Mouse (Mus musculus) hindbrain, postnatal 0 days (tissue): ENCODE measurements around the gene Mroh2a. TPM values are rescaled to one million over a fixed set of nuclear protein-coding genes. Genes with fewer than 3 reads are reported as not detected.

Experiments used
- ATAC-seq: fragments of 200-750 bp; cut with Nextera tagmentation; 2 replicates; pipeline ENCODE4 v1.8.0; 2017; ENCODE audit warnings: mild to moderate bottlenecking, moderate TSS enrichment, moderate library complexity
- DNase-seq: peaks from one replicate; pipeline ENCODE4 v3.0.0-alpha.2; 2015; ENCODE audit warnings: low spot score
- H3K27ac ChIP-seq: fragments of 300-500 bp; sonication (generic); 2 replicates; pipeline ENCODE4 v1.5.1; 2014; ENCODE audit warnings: mild to moderate bottlenecking
- H3K27me3 ChIP-seq: fragments of 300-500 bp; sonication (generic); 2 replicates; pipeline ENCODE4 v1.6.1; 2014; ENCODE audit warnings: low read length, mixed read lengths; ENCODE audit not compliant: insufficient read depth
- H3K36me3 ChIP-seq: fragments of 300-500 bp; sonication (generic); 2 replicates; pipeline ENCODE4 v1.6.1; 2014; ENCODE audit warnings: low read length, mixed read lengths; ENCODE audit not compliant: insufficient read depth
- H3K4me1 ChIP-seq: fragments of 300-500 bp; sonication (generic); 2 replicates; pipeline ENCODE4 v1.6.1; 2014; ENCODE audit warnings: antibody characterized with exemption, low read length, mixed read lengths; ENCODE audit not compliant: insufficient read depth
- H3K4me2 ChIP-seq: fragments of 300-500 bp; sonication (generic); 2 replicates; pipeline ENCODE4 v1.6.1; 2014; ENCODE audit warnings: low read depth, mild to moderate bottlenecking, low read length, moderate library complexity, mixed read lengths
- H3K4me3 ChIP-seq: fragments of 300-500 bp; sonication (generic); 2 replicates; pipeline ENCODE4 v1.5.1; 2014; ENCODE audit warnings: low read length
- H3K9ac ChIP-seq: fragments of 300-500 bp; sonication (generic); replicated peaks from 2 replicates; pipeline ENCODE4 v1.6.1; 2014; ENCODE audit warnings: mild to moderate bottlenecking, low read length, moderate library complexity, mixed read lengths
- H3K9me3 ChIP-seq: fragments of 300-500 bp; sonication (generic); 2 replicates; pipeline ENCODE4 v1.6.1; 2016; ENCODE audit warnings: low read length, mixed read lengths
- CTCF ChIP-seq: IDR thresholded peaks from 2 replicates; pipeline ENCODE4 v1.5.1; 2016; ENCODE audit warnings: antibody characterized with exemption, control low read depth, low read depth
- WGBS: fragments of 180-500 bp; shearing (Covaris S2); extraction: QIAGEN DNeasy Blood & Tissue Kit; methylation state at CpG from one replicate; pipeline ENCODE4 v1.1.7; 2014; 5-methylcytosine and 5-hydroxymethylcytosine counted together
- polyA plus RNA-seq: library from polyadenylated mRNA; unstranded; fragments of >200 nt; fragmentation: Nextera tagmentation; extraction: Ambion mirVana; gene quantifications from 2 replicates; pipeline ENCODE4 v1.2.1, GENCODE M21; 2015
- total RNA-seq: library from RNA; depleted of rRNA; stranded (reverse); fragments of >200 nt; gene quantifications from 2 replicates; pipeline ENCODE4 v1.2.3, GENCODE M21; 2014

Mroh2a gene
- total and polyA plus RNA-seq, 2 experiments from 2014 or later: 0.16 to 0.23 TPM

DNA sequence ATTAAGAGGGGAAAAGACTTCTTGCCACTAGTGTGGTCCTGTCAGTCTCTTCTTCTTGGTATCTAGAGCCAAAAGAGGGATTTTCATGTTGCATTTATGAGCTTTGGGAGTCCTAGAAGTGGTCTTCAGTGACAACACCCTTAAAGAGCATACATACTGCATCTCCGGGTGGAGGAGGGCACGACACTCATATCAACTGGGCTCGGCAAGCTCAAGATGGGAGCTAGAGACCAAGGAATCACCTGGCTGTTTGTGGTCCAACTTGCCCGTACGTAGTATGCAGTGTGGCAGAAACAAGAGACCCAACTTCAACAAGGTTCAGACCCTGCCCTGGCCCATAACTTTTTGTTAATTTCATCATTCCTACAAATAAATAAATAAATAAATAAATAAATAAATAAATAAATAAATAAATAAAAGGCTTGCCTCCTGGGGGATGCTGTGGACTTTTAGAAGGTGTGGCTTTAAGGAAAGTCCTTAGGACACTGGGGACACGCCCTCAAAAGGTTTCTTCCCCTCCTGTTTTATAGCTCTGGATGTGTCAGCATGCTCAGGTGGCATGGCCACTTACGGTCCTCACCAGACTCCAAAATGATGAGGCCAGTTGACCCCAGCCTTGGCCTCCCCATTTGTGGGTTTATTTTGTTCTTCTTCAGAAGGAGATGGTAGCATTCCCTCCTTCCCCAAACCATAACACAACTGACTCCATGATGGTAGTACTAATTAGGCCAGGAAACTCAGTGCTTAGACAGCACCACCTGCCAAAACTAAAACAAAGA is 70.9 kb downstream of the Mroh2a start:
- H3K4me3 ChIP-seq: no peak overlapping the region
- H3K4me1 ChIP-seq: no peaks in the 10 kb centered on the region
- no peak for TF ChIP-seq CTCF
- ATAC-seq (no peak), DNase-seq (peak; percentile 12)
- H3K27ac ChIP-seq: no peak overlapping the region
- no peaks in the 10 kb centered on the region for H3K36me3 ChIP-seq
- H3K9ac ChIP-seq: no peak overlapping the region
- H3K4me2 ChIP-seq: no peak overlapping the region
- H3K27me3 ChIP-seq: no peaks in the 10 kb centered on the region
- 69% methylated on average over 7 of the region's 7 CpGs for WGBS
- H3K9me3 ChIP-seq: peaks cover 70% of the 10 kb centered on the region

DNA sequence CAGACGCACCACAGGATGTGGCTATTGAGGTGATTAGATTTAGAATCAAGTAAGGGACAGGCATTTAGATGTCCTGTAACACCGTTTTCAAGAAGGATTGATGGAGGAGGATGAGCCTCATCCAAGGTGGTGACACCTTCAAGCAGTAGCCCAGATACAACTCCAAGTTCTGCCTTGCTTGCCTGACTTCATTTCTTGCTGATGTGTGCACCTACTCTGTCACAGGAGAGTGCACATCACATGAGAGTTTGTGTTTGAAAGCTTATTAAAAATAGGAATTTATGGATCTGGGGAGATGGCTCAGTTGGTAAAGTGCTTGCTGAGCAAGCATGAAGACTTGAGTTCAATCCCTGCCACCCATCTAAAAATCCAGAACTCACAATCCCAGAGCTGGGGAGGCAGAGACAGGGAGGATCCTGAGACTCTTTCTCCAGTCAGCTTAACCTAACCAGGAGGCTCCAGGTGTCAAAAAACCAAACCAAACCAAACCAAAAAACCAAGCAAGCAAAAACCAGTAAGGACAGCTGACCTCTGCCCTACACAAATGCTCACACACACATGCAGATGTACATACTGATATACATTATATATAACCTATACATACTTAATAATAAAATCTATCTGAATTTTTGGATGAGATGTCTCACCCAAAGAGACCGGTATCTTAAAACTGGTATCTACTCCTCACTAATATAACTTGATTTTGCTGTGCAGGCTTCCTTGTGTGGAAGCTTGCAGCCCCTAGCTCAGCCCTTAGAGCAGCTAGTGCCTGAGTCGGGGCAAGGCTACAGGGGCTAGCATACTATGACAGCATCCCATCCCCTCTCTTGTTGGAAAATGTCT is 72.1 kb downstream of the Mroh2a start:
- no peaks in the 10 kb centered on the region for H3K4me1 ChIP-seq
- H3K4me3 ChIP-seq: no peak overlapping the region
- H3K27ac ChIP-seq: no peak overlapping the region
- WGBS: 63% methylated on average over 4 of the region's 4 CpGs
- peaks cover 80% of the 10 kb centered on the region for H3K9me3 ChIP-seq
- no peak overlapping the region for H3K4me2 ChIP-seq
- H3K36me3 ChIP-seq: no peaks in the 10 kb centered on the region
- TF ChIP-seq CTCF: no peak
- no peaks in the 10 kb centered on the region for H3K27me3 ChIP-seq
- no peak overlapping the region for H3K9ac ChIP-seq
- DNase-seq (peak; percentile 2), ATAC-seq (no peak)

DNA sequence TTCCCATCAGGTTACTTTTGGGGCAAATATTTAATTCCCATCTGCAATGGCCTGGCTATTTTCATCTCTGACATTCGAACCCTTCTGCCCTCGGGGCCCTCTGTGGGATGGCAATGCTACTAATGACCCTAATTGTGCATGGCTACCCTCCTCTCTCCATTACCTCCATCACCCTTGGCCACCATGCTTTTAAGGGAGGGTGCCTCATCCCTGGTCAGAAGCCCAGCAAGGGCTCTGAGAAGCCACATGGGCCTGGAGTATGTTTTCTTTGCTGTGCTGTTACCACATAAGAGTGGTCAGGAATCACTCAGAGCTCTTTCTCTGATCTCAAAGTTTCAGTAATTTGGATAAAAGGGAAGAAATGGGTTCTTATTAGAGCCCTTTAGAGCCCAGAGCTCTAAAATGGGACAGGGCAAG is 72.8 kb downstream of the Mroh2a start:
- Histone ChIP-seq H3K36me3 (no peaks in the 10 kb centered on the region), H3K4me2 (no peak overlapping the region), H3K27me3 (no peaks in the 10 kb centered on the region), H3K4me1 (no peaks in the 10 kb centered on the region), H3K4me3 (no peak overlapping the region), H3K9ac (no peak overlapping the region), H3K27ac (no peak overlapping the region), H3K9me3 (peaks cover 82% of the 10 kb centered on the region)
- peak; percentile 1 for DNase-seq
- TF ChIP-seq CTCF: no peak
- 79% methylated on average over 2 of the region's 2 CpGs for WGBS
- ATAC-seq: no peak

DNA sequence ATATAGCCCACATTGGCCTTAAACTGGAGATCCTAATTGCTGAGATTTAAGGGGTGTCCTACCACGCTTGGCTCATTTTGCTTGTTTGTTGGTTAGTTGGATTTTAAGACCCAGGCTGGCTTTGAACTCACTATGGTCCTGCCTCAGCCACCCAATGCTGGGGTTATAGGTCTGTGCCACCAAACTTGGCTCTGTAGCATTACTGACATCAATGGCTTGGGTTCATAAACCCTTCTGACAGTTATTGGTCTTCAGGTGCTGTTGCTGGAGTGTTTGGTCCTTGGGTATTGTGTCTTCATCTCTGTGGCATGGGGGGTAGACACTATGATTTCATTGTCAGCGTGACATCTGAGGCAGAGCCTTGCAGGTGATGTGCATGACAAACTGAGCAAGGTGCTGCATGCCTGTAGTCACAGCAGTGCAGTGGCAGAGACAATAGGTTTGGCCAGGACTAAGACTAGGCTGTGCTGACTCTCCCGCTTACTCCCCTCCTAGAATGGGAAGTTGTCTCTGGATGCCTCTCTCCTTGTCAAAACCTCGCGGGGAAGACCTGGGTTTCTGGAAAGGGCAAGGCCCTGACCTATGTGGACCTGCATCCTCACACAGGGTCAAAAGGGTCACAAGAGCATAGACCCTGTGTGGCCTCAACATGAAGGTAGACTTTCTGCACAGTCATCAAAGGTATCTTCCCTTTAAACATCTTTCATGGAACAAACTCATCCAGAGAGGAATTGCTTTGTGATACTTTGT is 73.7 kb downstream of the Mroh2a start:
- peak; percentile 22; the same call in 1 of the 2 replicates for ATAC-seq

DNA sequence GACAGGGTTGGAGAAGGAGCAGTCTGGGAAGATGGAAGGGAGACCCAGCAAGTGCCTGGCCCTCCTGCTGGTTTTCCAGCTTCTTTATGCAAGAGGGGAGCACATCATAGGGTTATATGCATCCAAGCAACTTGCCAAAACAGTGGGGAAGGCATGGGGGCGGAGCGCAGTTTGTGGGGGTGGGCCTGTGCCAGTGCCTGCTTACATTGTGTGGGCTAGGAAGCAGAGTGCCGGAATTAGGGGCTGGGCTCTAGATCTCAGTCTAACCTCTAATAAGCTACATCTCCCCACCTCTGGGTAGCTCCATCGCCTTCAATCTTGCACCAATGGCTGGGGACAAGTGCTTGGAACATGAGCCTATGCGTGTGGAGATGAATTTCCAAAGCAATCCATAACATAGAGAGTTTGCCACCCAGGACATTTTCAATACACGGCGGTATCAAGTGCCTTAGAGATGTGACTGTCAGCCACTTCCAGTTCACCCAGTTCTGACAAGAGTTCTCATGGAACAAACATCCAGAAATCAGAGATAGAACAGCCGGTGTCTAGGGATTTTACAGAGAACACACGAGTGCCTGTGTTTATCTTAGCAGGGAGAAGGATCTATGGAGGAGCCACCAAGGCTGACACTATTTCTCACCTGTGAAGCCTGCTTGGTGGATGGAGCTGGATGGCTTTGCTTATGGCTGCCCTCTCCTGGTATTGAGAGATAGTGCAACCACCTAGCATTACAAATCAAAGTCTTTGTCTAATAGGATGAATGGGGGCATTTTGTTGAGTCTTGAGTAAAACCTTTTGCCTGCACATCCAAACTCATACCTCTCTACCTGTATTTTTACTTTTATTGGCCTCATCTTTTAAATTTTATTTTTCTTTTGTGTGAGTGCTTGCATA is 74.6 kb downstream of the Mroh2a start:
- DNase-seq (peak; percentile 49), ATAC-seq (peak; percentile 2; the same call in 1 of the 2 replicates)
- H3K9me3 ChIP-seq: peaks cover 89% of the 10 kb centered on the region
- no peaks in the 10 kb centered on the region for H3K27me3 ChIP-seq
- H3K9ac ChIP-seq: no peak overlapping the region
- no peaks in the 10 kb centered on the region for H3K4me1 ChIP-seq
- H3K27ac ChIP-seq: no peak overlapping the region
- 68% methylated on average over 9 of the region's 9 CpGs for WGBS
- TF ChIP-seq CTCF: peak; percentile 69
- H3K4me3 ChIP-seq: no peak overlapping the region
- H3K36me3 ChIP-seq: no peaks in the 10 kb centered on the region
- no peak overlapping the region for H3K4me2 ChIP-seq

More for the DNA sequence above, 73.7 kb downstream of the Mroh2a start:
- WGBS: 45% methylated on average over 5 of the region's 5 CpGs
- Histone ChIP-seq H3K36me3 (no peaks in the 10 kb centered on the region), H3K4me3 (no peak overlapping the region), H3K4me2 (no peak overlapping the region), H3K9me3 (peaks cover 89% of the 10 kb centered on the region), H3K9ac (no peak overlapping the region), H3K27me3 (no peaks in the 10 kb centered on the region), H3K4me1 (no peaks in the 10 kb centered on the region), H3K27ac (no peak overlapping the region)
- TF ChIP-seq CTCF: no peak
- peak; percentile 9 for DNase-seq
